Mouse (Mus musculus) WW6 (cell line): Measurements from ENCODE around the gene Ncoa3.
A peak's percentile ranks its signal among the peaks of the same experiment; 100 is the strongest.

Source experiments
- DNase-seq: peaks from one replicate; pipeline ENCODE4 v3.0.0-alpha.2; 2013; ENCODE audit warnings: low read depth, low spot score

Ncoa3 gene

GRCm38 (mm10) chr2:166105911-166106310 lies 113.5 kb downstream of the Ncoa3 start:
- no peak for DNase-seq

GRCm38 (mm10) chr2:166106631-166107030 lies 114.2 kb downstream of the Ncoa3 start:
- DNase-seq: no peak

GRCm38 (mm10) chr2:166107911-166108310 lies 115.5 kb downstream of the Ncoa3 start:
- DNase-seq: no peak

- DNase-seq: peak; percentile 40
Observed at GRCm38 (mm10) chr2:166108326-166108725, 115.9 kb downstream of the Ncoa3 start.

DNA sequence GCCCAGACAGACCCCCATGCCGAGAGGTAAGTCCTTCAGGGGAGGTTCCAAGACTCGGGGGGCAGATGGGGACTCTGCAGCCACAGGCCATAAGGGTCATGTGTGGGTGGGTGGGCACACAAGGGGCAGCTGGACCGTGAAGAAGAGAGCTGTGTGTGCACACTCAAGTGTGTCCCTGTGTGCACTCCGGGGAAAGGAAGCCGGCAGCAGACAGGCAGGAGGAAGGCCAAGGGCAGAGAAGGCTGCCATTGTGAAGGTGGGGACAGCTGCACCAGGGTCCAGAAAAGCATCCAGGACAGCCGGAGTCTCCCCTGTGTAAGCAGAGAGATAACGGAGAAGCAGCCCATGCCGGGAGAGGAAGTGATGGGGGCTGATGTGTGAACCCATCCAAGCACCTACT lies 118.3 kb downstream of the Ncoa3 start:
- DNase-seq: no peak

GRCm38 (mm10) chr2:166111238-166111637 lies 118.8 kb downstream of the Ncoa3 start:
- DNase-seq: no peak

DNA sequence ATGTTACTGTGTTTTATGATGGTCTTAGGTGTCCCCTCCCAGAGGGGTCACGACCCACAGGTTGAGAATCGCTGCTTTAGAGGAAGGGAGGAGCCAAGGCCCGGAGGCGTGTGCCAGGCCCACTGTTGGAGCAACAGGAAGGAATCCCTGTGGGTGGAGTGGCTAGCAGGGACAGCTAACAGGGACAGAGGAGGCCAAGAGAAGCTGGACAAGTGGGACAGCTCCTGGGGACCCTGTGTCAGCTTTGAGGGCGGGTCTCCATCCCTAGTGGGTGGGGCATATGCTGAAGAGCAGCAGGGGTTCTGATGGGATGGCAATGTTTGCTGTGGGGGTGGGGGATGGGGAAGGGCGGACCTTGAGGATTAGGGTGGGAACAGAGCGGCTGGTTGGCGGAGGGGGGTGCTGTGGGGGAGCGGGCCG lies 119.4 kb downstream of the Ncoa3 start:
- DNase-seq: no peak

- DNase-seq: no peak
Observed at GRCm38 (mm10) chr2:166112986-166113385, 120.5 kb downstream of the Ncoa3 start.

GRCm38 (mm10) chr2:166115571-166116277 lies 123.3 kb downstream of the Ncoa3 start:
- no peak for DNase-seq

DNA sequence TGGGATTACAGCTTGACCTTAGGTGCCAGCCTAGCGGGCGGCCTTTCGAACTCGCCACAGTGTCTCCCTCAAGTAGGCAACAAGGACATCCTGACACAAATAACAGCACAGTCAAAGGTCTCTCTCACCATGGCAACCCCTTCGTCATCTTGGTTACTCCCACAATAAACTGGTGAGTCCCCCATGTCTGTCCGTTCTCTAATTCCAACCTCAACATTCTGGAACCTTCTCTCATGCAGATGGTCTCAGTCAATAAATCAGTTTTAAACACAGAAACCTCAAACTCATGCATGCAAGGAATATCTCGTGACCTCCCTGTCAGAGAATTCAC lies 123.8 kb downstream of the Ncoa3 start:
- DNase-seq: no peak

- DNase-seq: no peak
Observed at GRCm38 (mm10) chr2:166116704-166117103, 124.3 kb downstream of the Ncoa3 start.

GRCm38 (mm10) chr2:166119992-166120391 lies 127.6 kb downstream of the Ncoa3 start:
- no peak for DNase-seq

- no peak for DNase-seq
Observed at GRCm38 (mm10) chr2:166121681-166122355, 129.4 kb downstream of the Ncoa3 start.

GRCm38 (mm10) chr2:166122781-166123180 lies 130.3 kb downstream of the Ncoa3 start:
- DNase-seq: no peak
